Mouse (Mus musculus) heart, postnatal 0 days (tissue): ENCODE data around the gene Mdh1b.

Experiments used
- CTCF ChIP-seq: IDR thresholded peaks from 2 replicates; pipeline ENCODE4 v1.5.1; 2016; ENCODE audit warnings: antibody characterized with exemption, control low read depth, low read depth
- EP300 ChIP-seq: IDR thresholded peaks from 2 replicates; pipeline ENCODE4 v1.6.1; 2016; ENCODE audit warnings: antibody characterized with exemption, low read depth

DNA sequence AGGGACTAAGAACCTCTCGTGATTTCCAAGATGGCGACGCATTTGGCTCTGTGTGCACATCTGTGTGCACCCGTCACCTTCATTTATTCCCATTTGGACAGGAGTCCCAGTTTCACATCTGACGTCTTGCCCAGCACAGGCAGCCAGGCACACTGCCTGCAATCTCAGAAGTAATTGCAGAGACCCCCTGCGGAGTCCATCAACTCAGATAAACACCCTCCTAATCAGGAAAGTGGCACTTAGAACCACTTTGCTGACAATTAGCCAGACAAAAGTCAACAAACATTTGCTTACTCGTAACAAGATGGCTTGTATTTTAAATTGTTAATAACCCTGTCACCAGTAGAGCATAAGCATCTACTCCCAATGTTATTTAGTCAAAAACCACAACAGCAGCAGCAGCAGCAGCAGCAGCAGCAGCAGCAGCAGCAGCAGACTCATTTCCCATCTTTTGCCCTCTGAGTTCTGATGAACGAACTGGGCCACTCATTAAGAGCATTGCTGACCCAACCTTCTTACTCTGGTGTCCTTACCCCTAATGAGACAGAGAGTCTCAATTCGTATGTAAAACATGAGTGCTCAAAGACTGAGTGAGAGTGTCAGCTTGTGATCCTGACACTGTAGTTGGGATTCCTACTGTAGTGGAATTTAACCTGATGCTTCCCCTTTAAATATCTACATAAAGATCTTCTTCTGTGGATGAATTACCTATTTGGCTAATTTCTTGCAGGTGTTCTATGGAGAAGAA is 62.7 kb downstream of the Mdh1b start:
- no peak for TF ChIP-seq EP300
- TF ChIP-seq CTCF: no peak
